Mouse (Mus musculus): ENCODE results near the gene Tufm.
A peak's percentile ranks its signal among the peaks of the same experiment; 100 is the strongest.
"Not testable (repeated sequence)": the region's sequence is repeated elsewhere in the genome, so short reads cannot be mapped to it uniquely, and the experiment has no call there.

Tufm gene

GRCm38 (mm10) chr7:126465246-126466030 lies 21.7 kb upstream of the Tufm start:
- DNase-seq (ENCODE audit: extremely low read depth, low read depth) = no peak

DNA sequence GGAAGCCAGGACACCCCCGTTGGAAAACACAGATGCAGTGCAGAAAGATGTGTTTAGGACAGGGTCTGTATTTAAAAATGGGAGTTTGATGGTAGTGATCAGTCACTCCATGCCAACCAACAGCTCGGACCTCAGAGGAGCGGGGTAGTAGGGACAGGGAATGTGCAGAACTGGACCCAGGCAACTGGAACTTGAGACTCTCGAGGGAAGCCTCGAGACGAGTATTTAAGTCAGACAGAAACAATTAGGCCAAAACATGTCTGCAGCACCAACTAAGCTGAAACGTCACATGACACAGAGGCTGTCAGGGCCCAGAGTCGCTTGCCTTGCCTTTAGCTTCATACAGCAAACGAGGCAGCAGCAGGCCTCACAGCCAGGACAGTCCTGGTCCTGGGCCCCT lies 21.0 kb upstream of the Tufm start:
- no peak for DNase-seq (ENCODE audit: extremely low read depth, low read depth)

DNA sequence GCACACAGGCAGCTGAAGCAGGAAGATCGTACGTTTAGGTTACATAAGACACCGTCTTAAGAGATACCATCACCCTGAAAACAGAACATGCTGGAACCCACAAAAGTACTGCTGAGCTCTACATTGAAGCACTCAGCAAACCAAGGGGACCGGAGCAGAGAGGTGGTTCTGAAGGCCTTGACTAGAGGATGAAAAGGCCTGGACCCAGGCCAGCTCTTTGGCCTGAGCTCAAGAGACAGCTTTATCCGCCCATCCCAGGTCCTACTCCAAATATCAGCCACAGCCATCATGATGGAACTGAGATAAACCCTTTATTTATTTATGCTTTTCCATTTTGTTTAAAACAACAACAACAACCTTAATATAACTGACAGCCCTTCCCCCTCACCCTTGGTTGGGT lies 20.5 kb upstream of the Tufm start:
- no peak for DNase-seq (ENCODE audit: extremely low read depth, low read depth)

GRCm38 (mm10) chr7:126467271-126467670 lies 19.9 kb upstream of the Tufm start:
- DNase-seq (ENCODE audit: extremely low read depth, low read depth) = no peak

DNA sequence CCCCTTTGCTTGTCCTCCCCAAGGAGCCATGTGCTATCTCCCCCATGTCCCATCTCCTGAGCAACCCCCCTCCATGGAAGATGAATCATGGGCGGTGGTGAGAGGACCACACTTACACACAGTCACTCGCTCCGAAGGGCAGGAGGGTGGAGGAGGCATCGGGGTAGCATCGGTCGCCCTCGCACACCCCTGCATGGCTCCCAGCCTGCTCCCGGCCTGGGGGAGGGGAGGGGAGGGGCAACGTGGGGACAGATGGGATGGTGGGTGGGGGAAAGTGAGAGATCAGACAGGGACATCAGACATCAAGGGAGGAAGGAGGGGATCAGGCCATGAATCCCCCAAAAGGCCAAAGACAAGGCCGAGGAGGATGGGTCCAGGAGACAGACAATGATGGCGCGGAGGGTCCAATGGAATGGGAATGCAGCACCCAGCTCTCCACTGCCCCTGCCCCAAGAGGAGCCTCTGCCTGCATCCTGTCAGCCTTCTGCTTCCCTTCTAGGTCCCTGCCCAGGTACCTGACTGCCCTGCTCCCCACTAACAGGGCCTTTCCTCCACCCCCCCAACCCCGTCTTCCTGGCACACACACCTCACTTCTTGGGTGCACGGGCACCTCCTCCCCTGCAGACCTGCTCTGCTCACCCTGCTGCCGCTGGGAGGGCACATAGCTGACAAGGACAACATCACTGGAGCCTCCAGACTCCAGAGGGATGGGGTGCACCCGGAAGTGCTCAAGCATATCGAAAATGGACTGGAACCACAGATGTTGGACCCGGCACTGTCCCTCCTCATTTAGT lies 19.1 kb upstream of the Tufm start:
- no peak for DNase-seq (ENCODE audit: extremely low read depth, low read depth)

DNA sequence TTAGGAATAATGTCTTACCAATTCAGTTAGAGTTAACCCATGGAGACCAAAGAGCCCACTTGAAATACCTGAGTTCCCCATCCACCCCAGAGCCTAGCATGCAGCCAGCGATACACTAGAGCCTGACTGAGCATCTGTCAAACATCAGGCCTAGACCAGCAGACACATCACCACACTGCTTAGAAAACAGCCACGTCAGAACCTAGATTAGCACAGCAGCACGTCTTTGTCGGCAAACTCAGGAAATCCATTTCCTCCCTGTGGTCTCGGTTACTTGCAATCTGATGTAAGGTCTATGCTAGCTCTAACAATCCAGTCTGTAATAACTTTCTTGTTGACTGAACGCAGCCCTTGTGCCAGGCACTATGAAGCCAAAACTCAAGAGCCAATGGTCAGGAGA lies 17.1 kb upstream of the Tufm start:
- peak; percentile 88 for DNase-seq (ENCODE audit: extremely low read depth, low read depth)

DNA sequence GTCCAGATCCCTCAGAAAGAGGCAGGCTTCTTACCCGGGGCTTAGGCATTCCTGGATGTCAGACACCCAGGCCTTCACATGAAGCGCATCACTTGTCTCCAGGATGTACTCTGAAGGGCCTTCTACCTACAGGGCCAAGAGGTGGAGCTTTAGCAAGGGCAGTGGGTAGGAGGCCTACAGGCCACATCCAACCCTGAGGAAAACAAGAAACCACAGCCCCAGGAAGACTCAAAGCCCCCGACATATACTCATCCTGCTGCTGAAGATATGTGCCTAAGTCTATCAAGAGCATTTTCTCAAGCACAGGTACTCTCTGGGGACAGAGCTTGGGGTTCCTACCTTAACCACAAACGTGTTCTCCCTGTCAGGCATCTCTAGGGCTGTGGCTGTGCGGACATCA lies 15.8 kb upstream of the Tufm start:
- DNase-seq (ENCODE audit: extremely low read depth, low read depth) = no peak

GRCm38 (mm10) chr7:126471853-126472252 lies 15.3 kb upstream of the Tufm start:
- DNase-seq (ENCODE audit: extremely low read depth, low read depth) = no peak

GRCm38 (mm10) chr7:126472306-126472705 lies 14.9 kb upstream of the Tufm start:
- DNase-seq (ENCODE audit: extremely low read depth, low read depth) = no peak

GRCm38 (mm10) chr7:126472713-126473112 lies 14.4 kb upstream of the Tufm start:
- no peak for DNase-seq (ENCODE audit: extremely low read depth, low read depth)

DNA sequence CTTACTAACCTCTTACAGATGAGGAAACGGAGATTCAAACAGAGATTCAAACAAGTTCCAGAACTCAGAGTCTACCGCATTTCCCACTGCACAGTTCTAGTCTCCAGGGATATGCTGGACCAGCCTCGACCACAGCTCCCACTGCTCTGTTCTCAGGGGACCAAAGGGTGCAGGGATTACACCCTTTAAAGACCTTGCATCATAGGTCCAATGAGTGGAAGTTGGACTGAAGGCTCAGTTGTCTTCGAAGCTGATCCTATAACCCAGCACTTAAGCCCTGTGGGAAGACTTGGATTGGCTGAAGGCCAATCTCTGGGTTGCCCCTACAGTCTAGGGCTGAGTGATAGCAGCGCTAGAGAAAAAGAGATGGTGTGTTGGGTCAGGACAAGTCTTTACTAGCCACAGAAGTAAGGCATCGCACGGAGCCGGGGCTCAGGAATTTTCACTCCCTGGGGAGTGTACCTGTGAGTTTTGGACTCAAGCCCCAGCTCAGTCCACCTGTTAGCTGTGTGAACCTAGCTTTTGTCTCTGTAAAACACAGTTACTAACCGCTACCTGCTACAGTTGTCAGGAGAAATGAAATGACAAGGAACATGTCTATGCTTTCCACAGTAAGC lies 13.6 kb upstream of the Tufm start:
- no peak for DNase-seq (ENCODE audit: extremely low read depth, low read depth)

GRCm38 (mm10) chr7:126474486-126474955 lies 12.6 kb upstream of the Tufm start:
- DNase-seq (ENCODE audit: extremely low read depth, low read depth) = no peak

GRCm38 (mm10) chr7:126474993-126475581 lies 12.1 kb upstream of the Tufm start, which contains the start of gene Sh2b1:
Gene Sh2b1, minus strand, starts transcription at chr7:126475424.
- peak; percentile 88 for DNase-seq (ENCODE audit: extremely low read depth, low read depth)

DNA sequence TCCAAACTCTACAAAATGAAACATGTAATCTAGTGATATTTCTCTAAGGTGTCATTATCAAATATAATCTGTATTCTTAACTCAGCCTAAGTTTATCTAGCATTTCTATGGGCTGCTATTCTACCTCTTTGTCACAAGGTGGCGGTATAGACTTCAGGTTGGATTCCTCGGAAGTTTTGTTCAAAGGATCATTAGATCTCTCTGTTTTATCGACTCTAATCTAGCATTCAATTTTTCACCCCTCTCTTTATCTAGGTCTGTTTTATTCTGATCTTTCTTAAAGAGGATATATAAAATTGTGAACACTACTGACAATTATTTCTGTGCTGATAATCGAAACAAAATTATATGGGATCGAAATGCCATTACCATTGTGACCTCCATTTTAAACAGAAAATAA lies 5.5 kb upstream of the Tufm start:
- no peak for DNase-seq (ENCODE audit: extremely low read depth, low read depth)

GRCm38 (mm10) chr7:126482392-126482871 lies 4.7 kb upstream of the Tufm start:
- DNase-seq (ENCODE audit: extremely low read depth, low read depth) = peak; percentile 59

GRCm38 (mm10) chr7:126487617-126488385 lies 640 bp downstream of the Tufm start:
- DNase-seq (ENCODE audit: extremely low read depth, low read depth) = not testable (repeated sequence)

DNA sequence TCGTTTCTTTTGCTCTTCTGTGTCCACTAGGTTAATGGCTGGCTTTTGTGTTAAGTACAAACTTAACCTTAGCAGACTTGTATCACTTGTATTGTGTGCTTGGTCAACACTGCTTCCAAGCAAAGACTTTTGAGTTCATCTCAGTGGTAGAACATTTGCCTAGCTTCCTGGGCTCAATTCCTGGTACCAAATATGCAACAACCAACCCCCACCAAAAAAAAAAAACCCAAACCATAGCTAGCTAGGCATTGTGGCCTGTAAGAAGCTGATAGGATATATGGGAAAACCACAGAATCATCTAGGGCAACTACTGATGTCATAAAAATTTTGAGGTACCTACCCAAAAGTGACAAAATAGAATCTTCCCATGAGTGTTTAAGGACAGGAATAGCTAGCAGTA lies 3.8 kb downstream of the Tufm start:
- DNase-seq (ENCODE audit: extremely low read depth, low read depth) = no peak

GRCm38 (mm10) chr7:126491973-126492372 lies 4.8 kb downstream of the Tufm start:
- no peak for DNase-seq (ENCODE audit: extremely low read depth, low read depth)

DNA sequence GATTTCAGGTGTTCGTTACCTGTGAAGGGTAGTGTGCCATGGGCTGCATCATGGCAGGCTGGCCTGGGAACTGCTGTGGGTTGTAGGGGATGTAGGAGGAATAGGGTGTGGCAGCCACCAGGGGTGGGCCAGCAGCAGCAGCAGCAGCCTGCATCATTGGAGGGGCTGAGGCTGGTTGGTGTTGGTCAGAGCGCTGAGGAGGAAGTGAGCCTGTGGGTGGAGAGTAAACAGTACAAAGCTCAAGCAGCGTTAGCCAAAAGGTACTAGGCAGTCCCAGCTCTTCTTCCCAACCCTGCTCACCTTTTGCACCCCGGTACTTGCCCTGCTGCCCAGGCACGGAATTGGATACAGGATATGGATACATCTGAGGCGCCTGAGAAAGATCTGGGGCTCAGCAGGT lies 7.0 kb downstream of the Tufm start:
- no peak for DNase-seq (ENCODE audit: extremely low read depth, low read depth)

DNA sequence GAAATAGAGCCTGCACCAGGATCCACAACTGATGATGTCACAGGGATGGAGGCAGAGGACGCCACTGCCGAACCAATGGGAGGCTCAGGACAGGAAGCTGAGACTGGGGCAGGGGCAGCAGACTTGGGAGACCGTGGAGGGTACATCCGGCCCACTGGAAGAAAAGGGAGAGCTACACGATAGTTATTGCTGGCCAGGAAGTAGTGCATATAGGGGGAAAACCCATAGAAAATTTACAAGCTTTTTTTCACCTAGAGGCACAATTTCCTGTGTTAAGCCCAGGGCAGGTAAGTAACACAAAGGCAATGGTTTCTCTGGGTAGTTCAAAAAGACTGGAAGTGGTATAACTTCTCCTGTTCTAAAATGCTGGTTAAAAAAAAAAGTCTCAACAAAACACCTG lies 9.3 kb downstream of the Tufm start:
- DNase-seq (ENCODE audit: extremely low read depth, low read depth) = no peak

- DNase-seq (ENCODE audit: extremely low read depth, low read depth) = no peak
Observed at GRCm38 (mm10) chr7:126497966-126498365, 10.8 kb downstream of the Tufm start.

All from MEL-GATA-1-ER (cell line).